Mouse (Mus musculus) kidney, postnatal 14 days (tissue): ENCODE measurements around the gene Abcc10.
A peak's percentile ranks its signal among the peaks of the same experiment; 100 is the strongest.

Source experiments
- DNase-seq: peaks from one replicate; pipeline ENCODE4 v3.0.0; 2022; ENCODE audit warnings: mixed read lengths

Gene Abcc10

GRCm38 (mm10) chr17:46284653-46285052 lies 43.5 kb downstream of the Abcc10 start:
- no peak for DNase-seq

- DNase-seq = no peak
These were observed 44.2 kb downstream of the Abcc10 start for GRCm38 (mm10) chr17:46283911-46284310.

GRCm38 (mm10) chr17:46283140-46283539 lies 45.0 kb downstream of the Abcc10 start:
- no peak for DNase-seq

- peak; percentile 94 for DNase-seq
These were observed 45.5 kb downstream of the Abcc10 start, which contains the start of gene Tjap1 for GRCm38 (mm10) chr17:46282483-46283123. Gene Tjap1, minus strand, starts transcription at chr17:46283026.

GRCm38 (mm10) chr17:46278011-46278765 lies 50.0 kb downstream of the Abcc10 start:
- no peak for DNase-seq

GRCm38 (mm10) chr17:46277586-46277985 lies 50.6 kb downstream of the Abcc10 start:
- no peak for DNase-seq

GRCm38 (mm10) chr17:46275506-46275905 lies 52.6 kb downstream of the Abcc10 start:
- DNase-seq = no peak

DNA sequence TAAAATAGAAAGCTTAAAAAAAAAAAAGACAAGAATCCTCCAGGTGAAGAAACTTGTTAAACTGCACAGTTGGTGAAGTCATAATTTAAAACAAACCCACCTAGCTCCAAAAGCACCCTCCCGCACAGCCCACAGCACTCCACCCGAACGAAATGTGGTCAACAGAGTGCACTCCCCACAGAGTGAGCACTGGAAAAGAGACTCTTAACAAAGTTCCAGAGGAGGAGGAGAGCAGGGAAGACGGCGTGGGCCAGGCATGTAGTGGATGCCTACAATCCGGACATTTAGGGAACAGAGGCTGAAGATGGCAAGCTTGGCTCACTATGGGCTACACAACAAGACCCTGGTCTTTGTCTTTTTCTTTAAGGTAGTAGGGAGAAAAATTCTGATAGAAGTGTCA lies 53.1 kb downstream of the Abcc10 start:
- DNase-seq = no peak

DNA sequence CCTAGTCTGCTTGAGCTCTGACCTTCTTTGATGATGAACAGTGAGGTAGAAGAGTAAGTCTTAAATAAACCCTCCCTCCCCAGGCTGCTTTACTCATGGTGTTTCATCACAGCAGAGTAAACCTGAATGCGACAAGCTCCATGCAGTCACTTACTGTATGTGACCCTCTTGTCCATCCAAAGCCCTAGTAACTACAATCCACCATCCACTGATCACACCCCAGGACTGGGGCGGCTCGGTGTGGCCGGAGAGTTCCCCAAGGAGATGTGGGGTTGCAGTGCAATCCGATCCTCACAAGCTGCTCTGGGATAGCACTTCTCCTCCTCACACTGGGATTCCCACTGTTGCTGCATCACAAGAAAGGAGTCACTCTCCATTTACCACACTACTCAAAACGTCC lies 53.7 kb downstream of the Abcc10 start:
- no peak for DNase-seq

DNA sequence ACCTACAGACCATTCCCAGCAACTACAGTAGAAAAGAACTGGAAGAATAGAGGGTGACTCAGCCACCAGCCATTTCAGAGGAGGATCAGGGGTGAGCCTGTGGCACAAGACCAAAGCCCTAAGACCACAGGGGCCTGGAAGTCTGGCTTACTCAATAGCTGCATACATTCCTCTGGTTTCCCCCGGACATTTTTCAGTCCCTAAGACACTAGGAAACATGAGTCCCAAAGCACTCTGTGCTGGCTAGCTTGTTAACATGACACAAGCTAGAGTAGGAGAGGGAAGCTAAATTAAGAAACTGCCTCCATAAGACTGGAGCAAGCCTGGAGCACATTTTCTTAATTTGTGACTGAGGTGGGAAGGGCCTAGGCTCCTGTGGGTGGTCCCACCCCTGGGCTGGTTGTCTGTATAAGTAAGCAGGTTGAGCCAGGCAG lies 54.3 kb downstream of the Abcc10 start:
- no peak for DNase-seq

DNA sequence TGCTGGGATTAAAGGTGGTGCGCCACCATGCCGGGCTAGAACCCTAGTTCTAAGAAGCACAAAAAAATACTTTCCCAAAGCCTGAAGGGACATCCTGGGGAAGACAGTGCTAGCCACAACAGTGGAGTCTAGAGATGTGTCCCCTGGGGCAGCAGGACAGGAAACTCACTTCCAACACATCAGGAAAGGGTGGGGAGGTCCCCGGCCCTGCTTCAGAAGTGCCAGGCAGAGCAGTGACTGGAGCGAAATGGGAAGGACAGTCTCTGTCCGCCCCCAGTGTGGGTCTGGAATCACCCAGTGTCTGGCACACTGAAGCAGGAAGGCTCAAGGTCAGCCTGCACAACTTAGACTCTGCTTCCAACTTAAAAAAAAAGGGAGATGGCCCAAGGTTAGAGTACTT lies 55.5 kb downstream of the Abcc10 start:
- DNase-seq = peak; percentile 72

- no peak for DNase-seq
These were observed 56.1 kb downstream of the Abcc10 start for GRCm38 (mm10) chr17:46272058-46272457.

GRCm38 (mm10) chr17:46269771-46270534 lies 58.2 kb downstream of the Abcc10 start:
- peak; percentile 62 for DNase-seq

GRCm38 (mm10) chr17:46268026-46268720 lies 60.0 kb downstream of the Abcc10 start:
- DNase-seq = no peak

- DNase-seq = no peak
These were observed 60.6 kb downstream of the Abcc10 start for GRCm38 (mm10) chr17:46267511-46267910.

DNA sequence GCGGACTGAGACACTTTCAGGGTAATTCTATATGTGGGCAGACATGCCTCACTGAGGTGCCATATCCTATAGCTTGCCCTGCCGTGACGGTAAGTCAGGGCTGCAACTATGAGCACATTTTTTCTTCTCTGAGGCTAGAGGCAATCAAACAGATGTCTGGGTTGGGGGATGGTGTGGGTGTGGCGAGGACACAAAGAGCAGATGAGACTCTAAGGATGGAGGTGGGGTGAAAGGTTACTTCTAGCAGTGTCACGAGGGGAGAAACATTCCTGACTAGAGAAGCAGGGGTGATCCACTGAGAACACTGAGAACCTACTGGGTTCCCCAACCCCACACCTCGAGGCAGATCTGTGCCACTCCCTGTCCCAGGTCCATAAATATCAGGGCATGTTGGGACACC lies 61.2 kb downstream of the Abcc10 start:
- no peak for DNase-seq

DNA sequence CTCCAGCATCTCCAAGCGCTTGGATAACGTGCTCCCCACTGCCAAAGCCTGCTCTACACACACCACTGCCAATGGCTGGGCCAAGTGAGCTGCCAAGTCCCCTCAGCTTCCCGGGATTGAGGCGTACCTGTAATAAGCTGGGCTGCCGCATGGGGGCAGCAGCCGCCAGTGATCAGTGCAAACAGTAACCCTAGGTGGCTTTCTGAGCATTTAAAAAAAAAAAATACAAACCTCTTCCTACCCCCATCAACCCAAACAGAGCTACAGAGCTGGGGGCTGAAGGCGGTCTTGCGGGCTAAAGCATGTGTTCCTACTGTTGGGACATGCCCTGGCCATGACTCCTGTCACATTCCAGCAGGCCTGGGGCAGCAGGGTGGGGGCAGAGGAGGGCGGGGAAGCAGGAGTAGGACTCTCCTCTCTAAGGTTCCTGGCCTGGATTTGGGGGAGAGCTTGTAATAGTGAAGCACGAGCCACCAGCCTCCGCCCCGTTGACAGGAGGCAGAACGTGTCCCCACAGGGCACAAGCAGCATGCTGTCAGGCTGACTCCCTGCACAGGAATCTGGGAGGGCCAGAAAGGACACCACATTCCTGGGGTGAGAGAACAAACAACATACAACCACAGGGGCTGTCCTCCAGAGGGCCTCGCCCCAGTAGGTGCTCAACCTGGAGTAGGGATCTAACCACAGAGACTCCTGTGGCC lies 62.1 kb downstream of the Abcc10 start:
- peak; percentile 86 for DNase-seq

DNA sequence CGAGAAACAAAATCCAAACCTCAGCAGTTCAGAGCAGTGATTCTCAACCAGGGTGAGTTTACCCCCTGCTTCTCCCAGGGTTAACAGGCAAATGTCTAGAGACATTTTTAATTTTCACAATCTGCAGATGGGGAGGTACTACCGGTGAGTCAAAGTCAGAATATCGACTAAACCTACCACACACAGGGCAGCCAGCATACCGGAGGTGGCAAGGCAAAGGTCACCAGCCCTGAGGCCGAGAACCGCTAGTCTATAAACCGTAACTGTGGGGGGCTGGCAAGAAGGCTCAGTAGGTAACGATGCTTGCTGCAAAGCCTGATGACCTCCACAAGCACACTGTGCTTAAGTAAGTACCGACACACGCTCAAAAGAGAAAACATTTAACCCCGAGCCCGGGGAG lies 62.6 kb downstream of the Abcc10 start:
- DNase-seq = no peak

- no peak for DNase-seq
These were observed 65.9 kb downstream of the Abcc10 start for GRCm38 (mm10) chr17:46262201-46262694.

GRCm38 (mm10) chr17:46259675-46260074 lies 68.5 kb downstream of the Abcc10 start:
- DNase-seq = no peak

- DNase-seq = no peak
These were observed 69.7 kb downstream of the Abcc10 start for GRCm38 (mm10) chr17:46258279-46259053.
